In the genomic region with DNA sequence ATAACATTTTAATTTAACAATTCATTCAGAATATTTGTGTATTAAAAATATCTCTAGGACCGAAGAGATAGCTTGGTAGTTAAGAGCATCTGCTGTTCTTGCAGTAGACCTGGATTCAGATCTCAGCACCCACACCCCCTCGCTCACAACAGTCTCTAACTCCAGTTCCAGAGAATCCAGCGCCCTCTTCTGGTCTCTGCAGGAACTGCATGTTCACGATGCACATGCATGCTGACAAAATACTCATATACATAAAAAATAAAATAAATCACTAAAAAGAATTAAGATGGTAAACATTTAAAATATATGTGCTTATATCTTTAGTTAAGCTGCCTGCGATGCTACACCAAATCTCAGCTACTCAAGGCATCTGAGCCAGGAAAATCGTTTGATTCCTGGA, we compare ENCODE assay signal across 13 mouse cellular contexts. TPM values are rescaled to one million over a fixed set of nuclear protein-coding genes. Genes with fewer than 3 reads are reported as not detected.
DNase-seq lines count a peak whose midpoint lies in the region; ATAC-seq and TF ChIP-seq lines count a peak whose summit lies in the region.
"Had no signal": no experiment of that assay in that cellular context is flagged by ENCODE, and none has a peak within 500 bp of the region (broad histone marks: within the 10 kb centered on the region; RNA-seq: fewer than 3 reads in every experiment).

No protein-coding gene starts in this region.

- DNase-seq in heart, adult 2 months = no peak
- DNase-seq in heart, adult 8-10 months (ENCODE audit: low spot score) = no peak
- peak; percentile 39 for DNase-seq in retina, postnatal 1 day
- no peak for DNase-seq in retina, embryonic 14.5 days (ENCODE audit: low spot score)
- peak; percentile 75 for DNase-seq in ZHBTc4 (ENCODE audit: low read depth, low spot score)
- no peak for DNase-seq in cerebellum, adult 18-20 months
- DNase-seq: gastrocnemius, postnatal 36 days; layer of hippocampus, adult 9-11 months; right cerebral cortex, postnatal 4 days had no signal

- H3K79me2 ChIP-seq in heart, adult 2 months (replicated peaks; ENCODE audit: control insufficient read depth, insufficient read depth, low read length) = no peaks in the 10 kb centered on the region

- WGBS in heart, adult 2 months = 82% methylated on average over 6 of the region's 6 CpGs
- 76% methylated on average over 6 of the region's 6 CpGs for WGBS in small intestine, adult 2 months
- 64% methylated on average over 6 of the region's 6 CpGs for WGBS in heart, embryonic 11.5 days (ENCODE audit: insufficient replicate concordance)

- H3K27ac ChIP-seq in heart, adult 2 months = no peak overlapping the region
- H3K27ac ChIP-seq in small intestine, adult 2 months (ENCODE audit: insufficient read depth, low read depth, low read length) = no peak overlapping the region
- H3K27ac ChIP-seq in heart, embryonic 11.5 days (ENCODE audit: low read depth, low read length) = no peak overlapping the region
- H3K27ac ChIP-seq: hindbrain, embryonic 15.5 days had no signal

- TF ChIP-seq POLR2A in heart, adult 2 months (IDR thresholded peaks at IDR 0.05; ENCODE audit: insufficient read depth, low read depth, low read length) = no peak
- no peak for TF ChIP-seq POLR2A in small intestine, adult 2 months (IDR thresholded peaks at IDR 0.05; ENCODE audit: low read depth, low read length)

- H3K9me3 ChIP-seq in heart, embryonic 11.5 days (replicated peaks; ENCODE audit: control insufficient read depth, low read length) = no peaks in the 10 kb centered on the region
- H3K9me3 ChIP-seq: hindbrain, embryonic 15.5 days had no signal

- H3K4me2 ChIP-seq in heart, embryonic 11.5 days = no peak overlapping the region

- intact Hi-C loops in heart, adult 2 months (cut with DNase I) = no loop called here

- H3K36me3 ChIP-seq in heart, adult 2 months (ENCODE audit: control insufficient read depth, insufficient read depth, low read length) = no peaks in the 10 kb centered on the region
- H3K36me3 ChIP-seq in small intestine, adult 2 months (ENCODE audit: control insufficient read depth, insufficient read depth, low read length) = no peaks in the 10 kb centered on the region
- no peaks in the 10 kb centered on the region for H3K36me3 ChIP-seq in heart, embryonic 11.5 days (ENCODE audit: control insufficient read depth, insufficient read depth, low read length)
- H3K36me3 ChIP-seq: hindbrain, embryonic 15.5 days had no signal

- peaks cover 6% of the 10 kb centered on the region for H3K27me3 ChIP-seq in heart, adult 2 months (ENCODE audit: control insufficient read depth, insufficient read depth, low read length)
- H3K27me3 ChIP-seq in small intestine, adult 2 months (ENCODE audit: control insufficient read depth, insufficient read depth, low read length) = peaks cover 9% of the 10 kb centered on the region
- peaks cover 18% of the 10 kb centered on the region for H3K27me3 ChIP-seq in heart, embryonic 11.5 days (ENCODE audit: control insufficient read depth, insufficient read depth, low read length)

- H3K4me3 ChIP-seq in heart, adult 2 months = no peak overlapping the region
- no peak overlapping the region for H3K4me3 ChIP-seq in small intestine, adult 2 months (ENCODE audit: low read depth, low read length)
- H3K4me3 ChIP-seq in heart, embryonic 11.5 days (ENCODE audit: low read depth, low read length) = no peak overlapping the region

- ATAC-seq in heart, embryonic 11.5 days (replicated peaks; ENCODE audit: insufficient number of reproducible peaks, low FRiP score, low TSS enrichment) = no peak

- no peak overlapping the region for H3K9ac ChIP-seq in heart, adult 2 months (ENCODE audit: low read depth, low read length)
- no peak overlapping the region for H3K9ac ChIP-seq in heart, embryonic 11.5 days (ENCODE audit: low read depth, low read length)
- H3K9ac ChIP-seq: hindbrain, embryonic 15.5 days had no signal

- no peak for TF ChIP-seq EP300 in heart, adult 2 months (IDR thresholded peaks at IDR 0.05; ENCODE audit: insufficient read depth, low read depth, low read length)

- peaks cover 3% of the 10 kb centered on the region; the same call in 1 of the 2 replicates for H3K4me1 ChIP-seq in heart, adult 2 months (ENCODE audit: control insufficient read depth, insufficient read depth, low read length)
- H3K4me1 ChIP-seq in small intestine, adult 2 months (ENCODE audit: control insufficient read depth, insufficient read depth, insufficient read length, low read length) = peaks cover 21% of the 10 kb centered on the region; the same call in 1 of the 2 replicates
- peaks cover 35% of the 10 kb centered on the region for H3K4me1 ChIP-seq in heart, embryonic 11.5 days (ENCODE audit: control insufficient read depth, insufficient read depth, low read length)

- TF ChIP-seq CTCF in heart, adult 2 months (IDR thresholded peaks at IDR 0.05) = peak; percentile 58
- peak; percentile 58; the same call in 1 of the 2 replicates for TF ChIP-seq CTCF in small intestine, adult 2 months (IDR thresholded peaks at IDR 0.05; ENCODE audit: extremely low read depth, insufficient read length, insufficient replicate concordance, low read depth, low read length)

RNA-seq across cellular contexts. Expression of a gene that starts 1.2 kb away (rescaled TPM):
- 1 to 10 TPM; 2.7 to 3.6 TPM for total RNA-seq in heart, adult 2 months (2021)
- 4.9 and 7.5 TPM in 2 replicates for polyA plus RNA-seq in heart, adult 2 months (2012; rRNA removed)
- total RNA-seq in heart, adult 8-10 months (2022) = 1 to 10 TPM; 2.0 to 4.0 (median 2.4) TPM
- 11.9 and 14.9 TPM in 2 replicates for polyA plus RNA-seq in small intestine, adult 2 months (2012; rRNA removed)
- 11.6 and 14.8 TPM in 2 replicates for polyA plus RNA-seq in heart, embryonic 11.5 days (2014; fragmentation: Nextera tagmentation; extraction: Ambion mirVana)

RNA-seq across cellular contexts. Expression of a gene that starts 17.5 kb away (rescaled TPM):
- total RNA-seq in heart, adult 2 months (2021) = 1 to 10 TPM; 2.3 to 3.0 TPM
- polyA plus RNA-seq in heart, adult 2 months (2012; rRNA removed) = 8.5 and 9.8 TPM in 2 replicates
- 1 to 10 TPM; 2.0 to 4.8 (median 2.8) TPM for total RNA-seq in heart, adult 8-10 months (2022)
- 3.0 and 3.4 TPM in 2 replicates for polyA plus RNA-seq in small intestine, adult 2 months (2012; rRNA removed)
- 10.9 and 13.1 TPM in 2 replicates for polyA plus RNA-seq in heart, embryonic 11.5 days (2014; fragmentation: Nextera tagmentation; extraction: Ambion mirVana)

RNA-seq across cellular contexts. Expression of a gene that starts 54.0 kb away (rescaled TPM):
- total RNA-seq in heart, adult 2 months (2021) = not detected
- not detected in 2 replicates for polyA plus RNA-seq in heart, adult 2 months (2012; rRNA removed)
- total RNA-seq in heart, adult 8-10 months (2022) = not detected
- polyA plus RNA-seq in small intestine, adult 2 months (2012; rRNA removed) = 0.20 and 0.22 TPM in 2 replicates
- not detected in 2 replicates for polyA plus RNA-seq in heart, embryonic 11.5 days (2014; fragmentation: Nextera tagmentation; extraction: Ambion mirVana)
- total RNA-seq: gastrocnemius, postnatal 36 days had no signal
- polyA plus RNA-seq: embryonic facial prominence, embryonic 14.5 days had no signal

RNA-seq across cellular contexts. Expression of a gene that starts 57.7 kb away (rescaled TPM):
- 100 to 1,000 TPM; 109 to 125 TPM for total RNA-seq in heart, adult 2 months (2021)
- polyA plus RNA-seq in heart, adult 2 months (2012; rRNA removed) = 186 and 208 TPM in 2 replicates
- total RNA-seq in heart, adult 8-10 months (2022) = 100 to 1,000 TPM; 128 to 134 (median 131) TPM
- polyA plus RNA-seq in small intestine, adult 2 months (2012; rRNA removed) = 108 and 205 TPM in 2 replicates
- 200 and 209 TPM in 2 replicates for polyA plus RNA-seq in heart, embryonic 11.5 days (2014; fragmentation: Nextera tagmentation; extraction: Ambion mirVana)

Comparison
In these comparisons a context has a peak if more than half of its experiments do, and no peak if none do; other contexts are left out.
1. DNase-seq: peak in retina, postnatal 1 day (single experiment) and ZHBTc4 (single experiment); none in heart, adult 2 months (0 of 2), heart, adult 8-10 months (single experiment), retina, embryonic 14.5 days (single experiment) and cerebellum, adult 18-20 months (0 of 2).